Mouse (Mus musculus) liver, embryonic 12.5 days (tissue): ENCODE data around the gene Synpo2l. TPM values are rescaled to one million over a fixed set of nuclear protein-coding genes. Genes with fewer than 3 reads are reported as not detected.
A peak's percentile ranks its signal among the peaks of the same experiment; 100 is the strongest.

Experiments used
- ATAC-seq: fragments of 200-750 bp; cut with Nextera tagmentation; 2 replicates; pipeline ENCODE4 v1.8.0; 2017; ENCODE audit warnings: moderate number of reproducible peaks, mild to moderate bottlenecking, moderate library complexity
- H3K27ac ChIP-seq: fragments of 300-500 bp; sonication (generic); 2 replicates; pipeline ENCODE4 v1.5.1; 2016; ENCODE audit warnings: mild to moderate bottlenecking
- H3K27me3 ChIP-seq: fragments of 300-500 bp; sonication (generic); replicated peaks from 2 replicates; pipeline ENCODE4 v1.6.1; 2016; ENCODE audit warnings: mild to moderate bottlenecking, moderate library complexity
- H3K36me3 ChIP-seq: fragments of 300-500 bp; sonication (generic); 2 replicates; pipeline ENCODE4 v1.6.1; 2016; ENCODE audit warnings: mild to moderate bottlenecking, moderate library complexity
- H3K4me1 ChIP-seq: fragments of 300-500 bp; sonication (generic); 2 replicates; pipeline ENCODE4 v1.6.1; 2016
- H3K4me2 ChIP-seq: fragments of 300-500 bp; sonication (generic); 2 replicates; pipeline ENCODE4 v1.6.1; 2016; ENCODE audit warnings: mild to moderate bottlenecking, moderate library complexity
- H3K4me3 ChIP-seq: fragments of 300-500 bp; sonication (generic); 2 replicates; pipeline ENCODE4 v1.5.1; 2016; ENCODE audit warnings: mild to moderate bottlenecking, moderate library complexity
- H3K9ac ChIP-seq: fragments of 300-500 bp; sonication (generic); 2 replicates; pipeline ENCODE4 v1.6.1; 2016; ENCODE audit warnings: mild to moderate bottlenecking, moderate library complexity
- H3K9me3 ChIP-seq: fragments of 300-500 bp; sonication (generic); replicated peaks from 2 replicates; pipeline ENCODE4 v1.6.1; 2016; ENCODE audit warnings: mild to moderate bottlenecking, moderate library complexity
- WGBS: fragments of 180-500 bp; shearing (Covaris S2); methylation state at CpG from one replicate; pipeline ENCODE4 v1.1.7; 2016; ENCODE audit not compliant: insufficient replicate concordance; 5-methylcytosine and 5-hydroxymethylcytosine counted together
- polyA plus RNA-seq: library from polyadenylated mRNA; unstranded; fragments of >200 nt; fragmentation: Nextera tagmentation; extraction: Ambion mirVana; gene quantifications from 2 replicates; pipeline ENCODE4 v1.2.1, GENCODE M21; 2016

The Synpo2l gene
- polyA plus RNA-seq, 1 experiment from 2014 or later = 0.25 TPM

DNA sequence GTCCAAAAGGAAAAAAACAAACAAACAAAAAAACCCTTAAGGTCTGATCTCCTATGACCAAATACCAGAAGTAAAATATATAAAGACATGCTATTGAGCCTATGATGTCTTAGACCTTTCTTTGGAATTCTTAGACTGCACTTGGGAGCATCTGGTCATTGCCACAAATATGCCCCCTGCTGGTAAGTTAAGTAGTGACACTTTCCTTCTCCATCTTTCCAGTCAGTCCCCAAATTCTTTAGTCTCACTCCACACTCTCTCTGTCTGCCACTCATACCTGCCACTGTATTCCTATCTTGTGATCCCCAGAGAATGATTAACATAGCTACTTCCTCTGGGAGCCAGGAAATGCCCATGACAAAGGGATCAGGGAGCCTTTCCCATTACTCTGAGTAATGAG, 9.8 kb downstream of the Synpo2l start:
- H3K4me1 ChIP-seq = peaks cover 22% of the 10 kb centered on the region
- H3K9me3 ChIP-seq = no peaks in the 10 kb centered on the region
- H3K9ac ChIP-seq = no peak overlapping the region
- peaks cover 31% of the 10 kb centered on the region for H3K27me3 ChIP-seq
- no peak for ATAC-seq
- no peak overlapping the region for H3K4me3 ChIP-seq
- no peak overlapping the region for H3K4me2 ChIP-seq
- no peaks in the 10 kb centered on the region for H3K36me3 ChIP-seq
- no peak overlapping the region for H3K27ac ChIP-seq

DNA sequence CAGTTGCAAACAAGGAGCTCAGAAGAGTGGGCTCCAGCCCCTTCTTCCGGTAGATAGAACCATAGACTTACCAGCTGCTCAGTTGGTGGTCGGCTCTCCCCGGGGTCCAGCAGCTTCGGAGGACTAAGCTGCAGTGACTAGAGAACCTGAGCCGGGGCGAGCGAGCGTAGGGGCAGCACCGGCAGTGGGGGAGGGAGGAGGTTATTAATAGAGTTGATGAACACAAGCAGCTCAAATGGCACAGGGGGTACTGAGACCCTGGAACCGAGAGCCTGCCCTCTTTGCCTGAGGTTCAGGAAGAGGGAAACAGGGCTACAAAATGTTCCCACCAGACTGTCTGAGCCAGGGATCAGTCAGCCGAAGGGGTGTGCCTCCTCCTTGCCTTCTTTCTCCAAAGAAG, 11.8 kb downstream of the Synpo2l start, which contains the start of gene Myoz1:
Gene Myoz1 (minus strand): TSS at position 180 of the 400 bp plus-strand sequence.
- 52% methylated on average over 11 of the region's 11 CpGs for WGBS
- Histone ChIP-seq H3K9me3 (no peaks in the 10 kb centered on the region), H3K27me3 (peaks cover 12% of the 10 kb centered on the region), H3K4me2 (no peak within 1 kb of the TSS), H3K36me3 (no peaks in the 10 kb centered on the region), H3K4me3 (no peak within 1 kb of the TSS), H3K4me1 (peaks cover 13% of the 10 kb centered on the region), H3K9ac (no peak within 1 kb of the TSS), H3K27ac (no peak within 1 kb of the TSS)
- no peak for ATAC-seq

GRCm38 (mm10) chr14:20655731-20656130, 12.4 kb downstream of the Synpo2l start:
- Histone ChIP-seq H3K4me3 (no peak overlapping the region), H3K9me3 (no peaks in the 10 kb centered on the region), H3K27me3 (peaks cover 8% of the 10 kb centered on the region; the same call in 1 of the 2 replicates), H3K9ac (no peak overlapping the region), H3K4me1 (peaks cover 9% of the 10 kb centered on the region), H3K27ac (no peak overlapping the region), H3K36me3 (no peaks in the 10 kb centered on the region), H3K4me2 (no peak overlapping the region)
- no peak for ATAC-seq
- WGBS = 70% methylated on average over 9 of the region's 9 CpGs

- no peak for ATAC-seq
- H3K9me3 ChIP-seq = no peaks in the 10 kb centered on the region
- H3K36me3 ChIP-seq = no peaks in the 10 kb centered on the region
- H3K9ac ChIP-seq = no peak overlapping the region
- no peak overlapping the region for H3K4me2 ChIP-seq
- peaks cover 3% of the 10 kb centered on the region for H3K4me1 ChIP-seq
- no peak overlapping the region for H3K27ac ChIP-seq
- no peak overlapping the region for H3K4me3 ChIP-seq
- H3K27me3 ChIP-seq = peaks cover 4% of the 10 kb centered on the region; the same call in 1 of the 2 replicates
- WGBS = 65% methylated on average over 9 of the region's 9 CpGs
These were observed 13.3 kb downstream of the Synpo2l start for GRCm38 (mm10) chr14:20654690-20655421.

DNA sequence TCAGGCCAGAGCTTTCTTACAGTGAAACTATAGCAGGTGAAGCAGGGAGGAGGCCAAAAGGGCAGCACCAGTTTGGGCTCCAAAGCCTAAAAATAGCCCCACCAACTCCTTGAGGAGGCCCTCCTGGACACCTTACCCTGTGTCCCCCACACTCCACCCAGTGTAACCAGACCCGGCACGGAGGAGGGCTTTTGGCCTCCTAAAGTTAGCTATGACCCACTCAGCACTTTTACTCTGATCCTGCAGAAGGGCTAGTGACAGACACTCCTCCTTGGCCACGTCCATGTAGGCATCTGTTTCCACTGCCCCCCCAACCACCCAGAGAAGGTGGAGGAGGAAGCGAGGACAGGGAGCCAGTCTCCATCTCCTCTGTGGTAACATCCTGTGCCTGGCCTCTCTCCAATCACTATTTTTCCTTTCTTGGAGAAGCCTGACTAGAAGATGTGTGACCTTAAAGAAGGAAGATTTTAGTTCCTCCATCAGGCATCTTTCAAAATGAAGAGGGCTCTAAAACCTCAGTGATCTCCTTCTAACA, 16.4 kb downstream of the Synpo2l start:
- Histone ChIP-seq H3K9ac (no peak overlapping the region), H3K27me3 (no peaks in the 10 kb centered on the region; the same call in 1 of the 2 replicates)

GRCm38 (mm10) chr14:20651000-20651399, 17.2 kb downstream of the Synpo2l start:
- WGBS = 64% methylated on average over 2 of the region's 2 CpGs
- H3K27ac ChIP-seq = no peak overlapping the region
- no peak overlapping the region for H3K4me3 ChIP-seq
- H3K9me3 ChIP-seq = no peaks in the 10 kb centered on the region
- no peak for ATAC-seq
- H3K36me3 ChIP-seq = no peaks in the 10 kb centered on the region
- H3K9ac ChIP-seq = no peak overlapping the region
- H3K4me1 ChIP-seq = no peaks in the 10 kb centered on the region
- no peak overlapping the region for H3K4me2 ChIP-seq
- no peaks in the 10 kb centered on the region; the same call in 1 of the 2 replicates for H3K27me3 ChIP-seq

More for the DNA sequence above, 16.4 kb downstream of the Synpo2l start:
- Histone ChIP-seq H3K4me2 (no peak overlapping the region), H3K4me1 (no peaks in the 10 kb centered on the region), H3K9me3 (no peaks in the 10 kb centered on the region), H3K27ac (no peak overlapping the region), H3K4me3 (no peak overlapping the region), H3K36me3 (no peaks in the 10 kb centered on the region)
- no peak for ATAC-seq
- WGBS = 53% methylated on average over 4 of the region's 4 CpGs

DNA sequence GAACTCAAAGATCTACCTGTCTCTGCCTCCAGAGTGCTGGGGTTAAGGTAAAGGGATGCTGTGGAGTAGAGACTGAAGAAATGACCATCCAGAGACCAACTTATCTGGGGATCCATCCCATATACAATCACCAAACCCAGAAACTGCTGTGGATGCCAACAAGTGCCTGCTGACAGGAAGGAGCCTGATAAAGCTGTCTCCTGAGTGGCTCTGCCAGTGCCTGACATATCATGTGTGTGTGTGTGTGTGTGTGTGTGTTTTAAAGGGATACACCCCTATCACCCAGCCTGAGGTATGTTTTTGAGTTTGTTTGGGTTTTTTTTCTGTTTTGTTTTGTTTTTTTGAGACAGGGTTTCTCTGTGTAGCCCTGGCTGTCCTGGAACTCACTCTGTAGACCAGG, 21.8 kb downstream of the Synpo2l start:
- H3K27me3 ChIP-seq = no peaks in the 10 kb centered on the region
- H3K36me3 ChIP-seq = no peaks in the 10 kb centered on the region
- H3K4me1 ChIP-seq = peaks cover 10% of the 10 kb centered on the region
- no peak overlapping the region for H3K4me3 ChIP-seq
- no peak overlapping the region for H3K27ac ChIP-seq
- H3K9ac ChIP-seq = no peak overlapping the region
- no peak for ATAC-seq
- H3K9me3 ChIP-seq = no peaks in the 10 kb centered on the region
- no peak overlapping the region for H3K4me2 ChIP-seq

DNA sequence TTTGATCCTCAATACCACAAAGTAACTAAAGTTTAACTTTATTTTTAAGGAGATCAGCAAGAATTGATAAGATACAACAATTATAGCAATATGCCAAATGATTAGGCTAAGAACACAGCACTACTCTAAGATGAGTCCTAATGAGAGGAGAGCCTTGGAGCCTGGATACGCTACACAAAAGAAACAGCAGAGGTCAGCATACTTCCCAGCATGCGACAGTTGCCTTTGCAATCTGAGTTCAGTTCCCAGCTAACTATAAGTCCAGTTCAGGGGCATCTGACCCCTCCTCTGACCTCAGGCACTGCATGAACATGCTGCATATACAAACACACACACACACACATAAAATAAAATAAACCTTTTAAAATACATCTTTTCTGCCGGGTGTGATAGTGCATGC, 22.6 kb downstream of the Synpo2l start:
- Histone ChIP-seq H3K9me3 (no peaks in the 10 kb centered on the region), H3K4me1 (peaks cover 10% of the 10 kb centered on the region), H3K27me3 (no peaks in the 10 kb centered on the region), H3K27ac (no peak overlapping the region), H3K4me2 (no peak overlapping the region), H3K9ac (no peak overlapping the region), H3K4me3 (no peak overlapping the region), H3K36me3 (no peaks in the 10 kb centered on the region)
- 49% methylated on average over 3 of the region's 3 CpGs for WGBS
- no peak for ATAC-seq

DNA sequence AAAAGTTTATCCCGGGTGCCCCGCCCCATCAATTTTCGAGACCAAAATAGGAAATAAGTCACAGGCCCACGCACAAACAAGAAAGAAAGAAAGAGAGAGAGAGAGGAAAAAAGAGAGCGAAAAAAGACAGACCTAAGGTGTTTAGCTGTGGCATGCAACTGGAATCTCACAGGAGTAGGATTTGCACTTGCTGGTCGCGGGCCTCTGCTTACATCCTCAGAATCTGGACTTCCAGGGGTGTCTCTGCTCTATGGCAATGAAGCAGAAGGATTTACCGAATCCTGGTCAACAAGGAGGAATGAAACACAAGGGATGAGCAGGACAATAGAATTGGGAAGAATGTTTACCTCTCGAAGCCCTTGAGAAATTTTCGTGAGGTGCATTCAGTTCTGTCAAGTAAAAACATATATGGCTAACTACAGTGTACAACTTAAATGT, 26.7 kb downstream of the Synpo2l start:
- 17% methylated on average over 10 of the region's 10 CpGs for whole genome bisulfite sequencing
- Histone ChIP-seq H3K4me2 (peak overlapping the region; percentile 92), H3K4me1 (peaks cover 28% of the 10 kb centered on the region), H3K27ac (peak overlapping the region; percentile 91), H3K27me3 (no peaks in the 10 kb centered on the region), H3K9ac (peak overlapping the region; percentile 85), H3K9me3 (no peaks in the 10 kb centered on the region), H3K4me3 (peak overlapping the region; percentile 84), H3K36me3 (no peaks in the 10 kb centered on the region)
- ATAC-seq = no peak

DNA sequence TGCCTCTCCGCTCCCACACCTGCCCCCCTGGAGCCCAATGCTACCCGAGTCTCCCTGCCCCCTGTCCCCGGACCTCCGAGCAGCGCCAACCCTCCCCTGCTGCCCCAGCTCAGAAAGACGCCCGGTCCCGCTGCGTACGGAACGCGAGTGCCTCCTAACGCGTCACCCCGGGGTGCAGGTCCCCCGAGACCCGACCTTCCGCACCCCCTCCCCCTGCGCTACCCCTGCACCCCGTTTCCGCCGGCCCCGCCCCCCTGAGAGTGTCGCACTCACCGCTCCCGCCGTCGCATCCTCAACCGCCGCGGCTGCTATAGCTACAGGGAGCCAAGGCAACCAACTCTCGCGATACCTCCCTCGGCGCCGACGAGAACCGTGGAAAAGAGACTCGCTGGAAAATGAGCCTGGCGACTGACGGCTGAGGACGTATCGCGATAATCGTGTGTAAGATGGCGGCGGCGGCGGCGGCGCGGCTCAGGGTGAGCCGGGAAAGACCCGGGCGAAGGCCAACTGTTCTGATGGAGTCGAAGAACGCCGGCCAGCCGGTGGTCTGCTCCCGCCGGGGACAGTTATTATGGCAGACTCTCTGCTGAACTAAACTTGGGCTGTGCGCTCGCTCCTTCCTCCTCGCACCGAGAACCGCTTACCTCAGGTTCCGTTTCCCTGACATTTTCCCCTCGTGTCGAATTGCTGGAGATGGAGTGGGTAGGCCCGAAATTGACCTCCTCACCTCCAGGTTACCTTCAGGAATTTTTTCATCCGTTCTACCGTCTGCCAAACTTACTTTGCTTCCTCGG, 27.3 kb downstream of the Synpo2l start, which contains the start of gene Usp54:
Gene Usp54 (minus strand): TSS at position 420 of the 794 bp plus-strand sequence.
- no peaks in the 10 kb centered on the region for H3K9me3 ChIP-seq

DNA sequence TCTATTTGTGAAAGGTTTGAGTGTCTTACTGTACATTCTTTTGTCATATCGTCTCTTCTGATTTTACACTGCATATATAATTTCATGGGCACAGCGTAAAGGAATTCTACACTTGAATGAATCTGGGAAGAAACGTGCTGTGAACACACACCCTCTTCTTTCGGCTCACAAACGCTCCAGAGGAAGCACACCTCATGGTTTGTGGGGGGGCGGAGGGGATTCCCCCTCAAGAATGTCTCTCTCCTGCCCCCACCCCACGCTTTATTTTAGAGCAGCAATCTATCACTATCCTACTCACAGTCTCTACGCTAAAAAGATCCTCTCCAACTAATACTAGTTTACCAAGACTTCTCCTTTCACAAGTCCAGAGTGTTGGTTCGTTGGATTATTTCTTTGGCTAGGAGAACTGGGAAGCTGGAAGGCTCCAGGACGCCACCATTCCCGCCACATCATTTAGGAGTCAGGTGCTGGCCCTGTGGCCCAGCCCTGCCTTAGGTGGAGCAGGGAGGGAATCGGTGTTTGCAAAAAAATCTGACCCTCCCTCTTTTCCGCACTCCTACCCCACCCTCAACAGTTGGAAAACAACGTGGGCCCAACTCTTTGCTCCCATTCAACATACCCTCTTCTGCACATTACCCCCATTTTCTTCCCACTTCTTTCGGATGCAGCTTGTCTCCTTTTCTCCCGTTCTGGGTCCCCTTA, 28.1 kb downstream of the Synpo2l start:
- peak overlapping the region; percentile 92 for H3K4me2 ChIP-seq
- no peaks in the 10 kb centered on the region for H3K9me3 ChIP-seq
- H3K4me3 ChIP-seq = peak overlapping the region; percentile 84
- H3K36me3 ChIP-seq = no peaks in the 10 kb centered on the region
- WGBS = 8% methylated on average over 16 of the region's 16 CpGs
- H3K4me1 ChIP-seq = peaks cover 35% of the 10 kb centered on the region
- peak overlapping the region; percentile 91 for H3K27ac ChIP-seq
- no peaks in the 10 kb centered on the region for H3K27me3 ChIP-seq
- H3K9ac ChIP-seq = peak overlapping the region; percentile 85
- ATAC-seq = peak; percentile 54

More for the DNA sequence above, 27.3 kb downstream of the Synpo2l start, which contains the start of gene Usp54:
- Histone ChIP-seq H3K9ac (peak within 1 kb of the TSS; percentile 85), H3K27ac (peak within 1 kb of the TSS; percentile 91), H3K36me3 (no peaks in the 10 kb centered on the region), H3K4me2 (peak within 1 kb of the TSS; percentile 92), H3K27me3 (no peaks in the 10 kb centered on the region), H3K4me1 (peaks cover 29% of the 10 kb centered on the region), H3K4me3 (peak within 1 kb of the TSS; percentile 84)
- under 1% methylated on average over 73 of the region's 73 CpGs for WGBS
- peak; percentile 94 for ATAC-seq
